Mouse (Mus musculus): ENCODE data around the gene Isg15. TPM values are rescaled to one million over a fixed set of nuclear protein-coding genes. Genes with fewer than 3 reads are reported as not detected.

Gene Isg15
- total and polyA plus RNA-seq, 3 experiments, result 4.8 to 5.4 TPM; not detected in 1

DNA sequence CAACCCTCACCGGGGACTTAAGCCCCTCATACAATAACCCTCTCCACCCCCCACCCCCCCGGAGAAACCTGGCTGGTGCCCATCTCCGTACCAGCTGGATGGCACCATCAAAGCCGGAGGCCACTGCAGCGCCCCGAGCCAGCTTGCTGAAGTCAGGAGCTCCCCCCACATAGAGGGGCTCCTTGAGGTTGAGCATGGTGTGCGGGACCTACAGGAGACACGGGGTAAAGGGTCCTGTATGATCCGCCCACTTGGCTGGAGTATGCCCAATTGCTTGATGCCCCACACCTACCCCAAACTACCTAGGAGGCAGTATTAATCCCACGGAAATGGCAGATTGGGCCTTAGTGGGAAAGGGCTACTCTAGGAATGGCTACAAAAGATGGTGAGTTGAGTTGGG, 31.5 kb downstream of the Isg15 start:
- Histone ChIP-seq H3K27ac (ENCODE audit: control insufficient read depth, low read depth, low read length) (no peak overlapping the region), H3K4me3 (ENCODE audit: control insufficient read depth in 1 of 2, insufficient read depth in 1 of 2, low read depth in 2 of 2, low read length in 2 of 2) (no peak overlapping the region), H3K9ac (ENCODE audit: control insufficient read depth, low read depth, low read length, poor library complexity, severe bottlenecking) (no peak overlapping the region), H3K27me3 (ENCODE audit: control insufficient read depth in 1 of 2, insufficient read depth in 2 of 2, low read length in 2 of 2) (no peaks in the 10 kb centered on the region), H3K79me2 (ENCODE audit: control insufficient read depth, insufficient read depth, low read length, poor library complexity) (no peaks in the 10 kb centered on the region), H3K4me1 (ENCODE audit: control insufficient read depth in 1 of 2, insufficient read depth in 2 of 2, low read length in 2 of 2) (no peaks in the 10 kb centered on the region), H3K36me3 (ENCODE audit: control insufficient read depth in 1 of 2, insufficient read depth in 2 of 2, low read length in 2 of 2) (no peaks in the 10 kb centered on the region; a peak in 1 of 4 replicates), H3K9me3 (replicated peaks; ENCODE audit: insufficient read depth, low read length) (no peaks in the 10 kb centered on the region)
- no peak for DNase-seq (ENCODE audit: low read depth, low spot score)
- TF ChIP-seq MYB (IDR thresholded peaks at IDR 0.05; ENCODE audit: low read depth, low read length) (no peak), ZNF384 (IDR thresholded peaks at IDR 0.05; ENCODE audit: low read depth, low read length) (no peak), POLR2AphosphoS5 (IDR thresholded peaks at IDR 0.05; ENCODE audit: borderline replicate concordance, low read depth, low read length) (no peak), KAT2A (conservative IDR thresholded peaks at IDR 0.05; ENCODE audit: low read depth, low read length) (no peak), TAL1 (IDR thresholded peaks at IDR 0.05; ENCODE audit: low read length) (no peak), SIN3A (IDR thresholded peaks at IDR 0.05; ENCODE audit: low read length) (no peak), GABPA (IDR thresholded peaks at IDR 0.05; ENCODE audit: low read depth, low read length) (no peak), MEF2A (IDR thresholded peaks at IDR 0.05; ENCODE audit: extremely low read depth, insufficient replicate concordance, low read depth, low read length, poor library complexity, severe bottlenecking) (no peak), ETS1 (IDR thresholded peaks at IDR 0.05; ENCODE audit: low read depth, low read length) (no peak), MAX (IDR thresholded peaks at IDR 0.05; ENCODE audit: low read length) (no peak)

DNA sequence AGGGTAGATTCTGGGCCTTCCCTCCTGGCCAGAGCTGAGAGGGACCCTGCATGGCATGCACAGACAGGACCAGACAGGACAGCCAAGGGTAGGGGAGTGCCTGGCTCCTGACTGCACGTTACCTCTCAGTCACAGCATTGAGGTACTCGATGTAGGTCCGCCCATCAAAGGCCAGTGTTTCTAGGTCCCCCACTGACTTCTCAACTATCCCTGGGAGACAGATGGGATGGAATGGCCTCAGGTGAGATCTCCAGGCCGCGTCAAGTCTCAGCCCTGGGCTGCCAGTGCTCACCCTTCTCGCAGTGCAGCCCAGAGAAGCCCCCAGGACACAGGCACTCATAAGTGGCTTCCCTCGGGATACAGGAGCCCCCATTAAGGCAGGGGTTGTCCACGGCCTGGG, 32.0 kb downstream of the Isg15 start:
- TF ChIP-seq MYB (IDR thresholded peaks at IDR 0.05; ENCODE audit: low read depth, low read length), result no peak
- TF ChIP-seq RCOR1 (IDR thresholded peaks at IDR 0.05; ENCODE audit: low read depth, low read length), result no peak
- TF ChIP-seq POLR2A (IDR thresholded peaks at IDR 0.05; ENCODE audit: control insufficient read depth in 1 of 2, insufficient read depth in 1 of 2, low read depth in 1 of 2, low read length in 2 of 2, poor library complexity in 1 of 2), result no peak
- TF ChIP-seq USF2 (IDR thresholded peaks at IDR 0.05; ENCODE audit: borderline replicate concordance in 1 of 2, insufficient read depth in 1 of 2, low read depth in 1 of 2, low read length in 2 of 2), result no peak
- no peak for TF ChIP-seq TAL1 (IDR thresholded peaks at IDR 0.05; ENCODE audit: low read length)
- no peak for TF ChIP-seq ELF1 (IDR thresholded peaks at IDR 0.05; ENCODE audit: low read depth, low read length)
- no peak for TF ChIP-seq JUND (IDR thresholded peaks at IDR 0.05; ENCODE audit: low read depth, low read length)
- no peak for TF ChIP-seq BHLHE40 (IDR thresholded peaks at IDR 0.05; ENCODE audit: borderline replicate concordance, low read depth, low read length)
- no peak for TF ChIP-seq POLR2AphosphoS5 (IDR thresholded peaks at IDR 0.05; ENCODE audit: borderline replicate concordance, low read depth, low read length)
- TF ChIP-seq MXI1 (IDR thresholded peaks at IDR 0.05; ENCODE audit: low read depth, low read length), result no peak
- no peak for TF ChIP-seq TBP (IDR thresholded peaks at IDR 0.05; ENCODE audit: low read depth, low read length)
- no peak for TF ChIP-seq EP300 (IDR thresholded peaks at IDR 0.05; ENCODE audit: low read depth in 1 of 2, low read length in 2 of 2)
- TF ChIP-seq RAD21 (IDR thresholded peaks at IDR 0.05; ENCODE audit: low read depth, low read length), result no peak
- TF ChIP-seq NELFE (IDR thresholded peaks at IDR 0.05; ENCODE audit: low read depth, low read length), result no peak
- no peak for TF ChIP-seq UBTF (IDR thresholded peaks at IDR 0.05; ENCODE audit: borderline replicate concordance, insufficient read depth, low read depth, low read length)
- H3K4me1 ChIP-seq (ENCODE audit: control insufficient read depth in 1 of 2, insufficient read depth in 2 of 2, low read length in 2 of 2), result no peaks in the 10 kb centered on the region
- no peak for DNase-seq (ENCODE audit: low read depth, low spot score)
- H3K36me3 ChIP-seq (ENCODE audit: control insufficient read depth in 1 of 2, insufficient read depth in 2 of 2, low read length in 2 of 2), result no peaks in the 10 kb centered on the region; a peak in 1 of 4 replicates
- H3K27me3 ChIP-seq (ENCODE audit: control insufficient read depth in 1 of 2, insufficient read depth in 2 of 2, low read length in 2 of 2), result no peaks in the 10 kb centered on the region
- H3K9ac ChIP-seq (ENCODE audit: control insufficient read depth, low read depth, low read length, poor library complexity, severe bottlenecking), result no peak overlapping the region
- no peak overlapping the region for H3K4me3 ChIP-seq (ENCODE audit: control insufficient read depth in 1 of 2, insufficient read depth in 1 of 2, low read depth in 2 of 2, low read length in 2 of 2)
- H3K79me2 ChIP-seq (ENCODE audit: control insufficient read depth, insufficient read depth, low read length, poor library complexity), result no peaks in the 10 kb centered on the region
- H3K9me3 ChIP-seq (replicated peaks; ENCODE audit: insufficient read depth, low read length), result no peaks in the 10 kb centered on the region
- no peak overlapping the region for H3K27ac ChIP-seq (ENCODE audit: control insufficient read depth, low read depth, low read length)
